In genomic region chr5:101962824-101963223, GRCm38 (mm10) we compare ENCODE assay signal across 17 mouse cellular contexts.
DNase-seq lines count a peak whose midpoint lies in the region; ATAC-seq and TF ChIP-seq lines count a peak whose summit lies in the region.
"Had no signal": no experiment of that assay in that cellular context is flagged by ENCODE, and none has a peak within 500 bp of the region (broad histone marks: within the 10 kb centered on the region; RNA-seq: fewer than 3 reads in every experiment).

No protein-coding gene starts in this region.

- 82% methylated on average over 4 of the region's 4 CpGs for WGBS in heart, embryonic 10.5 days
- WGBS in hindbrain, postnatal 0 days: 54% methylated on average over 4 of the region's 4 CpGs

- H3K4me2 ChIP-seq in hindbrain, postnatal 0 days (ENCODE audit: low read depth, low read length): no peak overlapping the region

- no peak overlapping the region for H3K27ac ChIP-seq in heart, embryonic 10.5 days
- peak overlapping the region; percentile 51 for H3K27ac ChIP-seq in hindbrain, postnatal 0 days
- H3K27ac ChIP-seq: kidney, postnatal 0 days had no signal

- DNase-seq in heart, embryonic 10.5 days (ENCODE audit: low spot score): peak; percentile 57
- no peak for DNase-seq in heart, postnatal 25 days (ENCODE audit: low spot score)
- DNase-seq in right cerebral cortex, postnatal 4 days: peak; percentile 22
- no peak for DNase-seq in right cerebral cortex, adult 2 months (ENCODE audit: low spot score in 2 of 2)
- peak; percentile 60 for DNase-seq in hindbrain, postnatal 0 days (ENCODE audit: low spot score)
- no peak for DNase-seq in lung, postnatal 36 days
- no peak for DNase-seq in thymus, postnatal 0 days (ENCODE audit: low spot score)
- DNase-seq: adrenal gland, adult 2 months; embryo, embryonic 11 days; gastrocnemius, postnatal 14 days; heart, postnatal 14 days; layer of hippocampus, adult 9-11 months; liver; lung, adult 18-20 months had no signal

- H3K9ac ChIP-seq in hindbrain, postnatal 0 days (replicated peaks; ENCODE audit: low read length): no peak overlapping the region

- 0 out of 2 replicates have a peak, but pooled peaks have one; percentile 18 for ATAC-seq in hindbrain, postnatal 0 days
- ATAC-seq: CD4-positive, CD25-positive, alpha-beta regulatory T cell, adult 4 months; intestine, embryonic 16.5 days had no signal

- intact Hi-C loops in heart, postnatal 25 days (cut with DNase I): no loop called here

- no peak for TF ChIP-seq CTCF in hindbrain, postnatal 0 days (IDR thresholded peaks at IDR 0.05; ENCODE audit: low read depth)

- no peaks in the 10 kb centered on the region for H3K9me3 ChIP-seq in heart, embryonic 10.5 days
- H3K9me3 ChIP-seq in hindbrain, postnatal 0 days (ENCODE audit: low read length): no peaks in the 10 kb centered on the region

- H3K36me3 ChIP-seq in heart, embryonic 10.5 days: peaks cover 43% of the 10 kb centered on the region
- H3K36me3 ChIP-seq in hindbrain, postnatal 0 days (ENCODE audit: insufficient read depth, low read length): peaks cover 23% of the 10 kb centered on the region; the same call in 1 of the 2 replicates

- peaks cover 6% of the 10 kb centered on the region; the same call in 1 of the 2 replicates for H3K4me1 ChIP-seq in heart, embryonic 10.5 days
- H3K4me1 ChIP-seq in hindbrain, postnatal 0 days (ENCODE audit: insufficient read depth, low read length): no peaks in the 10 kb centered on the region

- H3K4me3 ChIP-seq in heart, embryonic 10.5 days: no peak overlapping the region
- no peak overlapping the region for H3K4me3 ChIP-seq in hindbrain, postnatal 0 days (ENCODE audit: low read length)

- H3K27me3 ChIP-seq in heart, embryonic 10.5 days (ENCODE audit: insufficient read depth, poor library complexity, severe bottlenecking): no peaks in the 10 kb centered on the region
- H3K27me3 ChIP-seq in hindbrain, postnatal 0 days (ENCODE audit: insufficient read depth, low read length): no peaks in the 10 kb centered on the region

Comparison
In these comparisons a context has a peak if more than half of its experiments do, and no peak if none do; other contexts are left out.
1. DNase-seq: peak in heart, embryonic 10.5 days (single experiment), right cerebral cortex, postnatal 4 days (single experiment) and hindbrain, postnatal 0 days (single experiment); none in heart, postnatal 25 days (single experiment), right cerebral cortex, adult 2 months (0 of 2), lung, postnatal 36 days (single experiment) and thymus, postnatal 0 days (single experiment).